Mouse (Mus musculus): ENCODE results near the gene Gm49318. TPM values are rescaled to one million over a fixed set of nuclear protein-coding genes. Genes with fewer than 3 reads are reported as not detected.
A peak's percentile ranks its signal among the peaks of the same experiment; 100 is the strongest.

The Gm49318 gene
- polyA plus RNA-seq, 1 experiment from 2014 or later = 0.56 TPM

- ATAC-seq (ENCODE audit: low FRiP score) (no peak), DNase-seq (ENCODE audit: low spot score) (no peak)
- H3K4me1 ChIP-seq (replicated peaks; ENCODE audit: control insufficient read depth, insufficient read depth, low read length) = no peaks in the 10 kb centered on the region
- 83% methylated on average over 2 of the region's 2 CpGs for WGBS
- H3K27ac ChIP-seq (ENCODE audit: low read depth, low read length) = no peak overlapping the region
- H3K36me3 ChIP-seq (ENCODE audit: control insufficient read depth, insufficient read depth, low read length) = peaks cover 10% of the 10 kb centered on the region
- H3K4me2 ChIP-seq (replicated peaks; ENCODE audit: low read depth, low read length) = no peak overlapping the region
- H3K27me3 ChIP-seq (ENCODE audit: control insufficient read depth, insufficient read depth, low read length) = no peaks in the 10 kb centered on the region
- H3K4me3 ChIP-seq (ENCODE audit: low read depth, low read length) = no peak overlapping the region
- no peak overlapping the region for H3K9ac ChIP-seq (ENCODE audit: low read depth, low read length)
- no peaks in the 10 kb centered on the region for H3K9me3 ChIP-seq (ENCODE audit: control insufficient read depth, low read length)
Observed at GRCm38 (mm10) chr9:22061339-22061738, 9.7 kb downstream of the Gm49318 start.

GRCm38 (mm10) chr9:22058011-22058424 is 13.0 kb downstream of the Gm49318 start:
- DNase-seq (ENCODE audit: low spot score) (no peak), ATAC-seq (ENCODE audit: low FRiP score) (no peak)
- Histone ChIP-seq H3K27ac (ENCODE audit: low read depth, low read length) (no peak overlapping the region), H3K9me3 (ENCODE audit: control insufficient read depth, low read length) (no peaks in the 10 kb centered on the region), H3K4me2 (replicated peaks; ENCODE audit: low read depth, low read length) (no peak overlapping the region), H3K4me1 (replicated peaks; ENCODE audit: control insufficient read depth, insufficient read depth, low read length) (peaks cover 3% of the 10 kb centered on the region; the same call in 1 of the 2 replicates), H3K36me3 (ENCODE audit: control insufficient read depth, insufficient read depth, low read length) (no peaks in the 10 kb centered on the region), H3K9ac (ENCODE audit: low read depth, low read length) (no peak overlapping the region), H3K4me3 (ENCODE audit: low read depth, low read length) (no peak overlapping the region), H3K27me3 (ENCODE audit: control insufficient read depth, insufficient read depth, low read length) (peaks cover 2% of the 10 kb centered on the region; the same call in 1 of the 2 replicates)
- 93% methylated on average over 9 of the region's 9 CpGs for WGBS

GRCm38 (mm10) chr9:22057031-22057517 is 14.0 kb downstream of the Gm49318 start:
- Histone ChIP-seq H3K36me3 (ENCODE audit: control insufficient read depth, insufficient read depth, low read length) (no peaks in the 10 kb centered on the region), H3K4me3 (ENCODE audit: low read depth, low read length) (no peak overlapping the region), H3K9me3 (ENCODE audit: control insufficient read depth, low read length) (no peaks in the 10 kb centered on the region), H3K27me3 (ENCODE audit: control insufficient read depth, insufficient read depth, low read length) (peaks cover 2% of the 10 kb centered on the region; the same call in 1 of the 2 replicates), H3K4me1 (replicated peaks; ENCODE audit: control insufficient read depth, insufficient read depth, low read length) (peaks cover 3% of the 10 kb centered on the region; the same call in 1 of the 2 replicates), H3K27ac (ENCODE audit: low read depth, low read length) (no peak overlapping the region), H3K4me2 (replicated peaks; ENCODE audit: low read depth, low read length) (no peak overlapping the region), H3K9ac (ENCODE audit: low read depth, low read length) (no peak overlapping the region)
- ATAC-seq (ENCODE audit: low FRiP score) (no peak), DNase-seq (ENCODE audit: low spot score) (no peak)
- 95% methylated on average over 9 of the region's 9 CpGs for WGBS

- no peak overlapping the region for H3K9ac ChIP-seq (ENCODE audit: low read depth, low read length)
- no peak for DNase-seq (ENCODE audit: low spot score)
- peaks cover 7% of the 10 kb centered on the region; the same call in 1 of the 2 replicates for H3K27me3 ChIP-seq (ENCODE audit: control insufficient read depth, insufficient read depth, low read length)
- no peak overlapping the region for H3K4me2 ChIP-seq (replicated peaks; ENCODE audit: low read depth, low read length)
- no peak overlapping the region for H3K27ac ChIP-seq (ENCODE audit: low read depth, low read length)
- no peaks in the 10 kb centered on the region for H3K36me3 ChIP-seq (ENCODE audit: control insufficient read depth, insufficient read depth, low read length)
- no peak for ATAC-seq (ENCODE audit: low FRiP score)
- peaks cover 3% of the 10 kb centered on the region; the same call in 1 of the 2 replicates for H3K4me1 ChIP-seq (replicated peaks; ENCODE audit: control insufficient read depth, insufficient read depth, low read length)
- no peaks in the 10 kb centered on the region for H3K9me3 ChIP-seq (ENCODE audit: control insufficient read depth, low read length)
- H3K4me3 ChIP-seq (ENCODE audit: low read depth, low read length) = no peak overlapping the region
- WGBS = 78% methylated on average over 9 of the region's 9 CpGs
Observed at GRCm38 (mm10) chr9:22056303-22056910, 14.7 kb downstream of the Gm49318 start.

- DNase-seq (ENCODE audit: low spot score) (no peak), ATAC-seq (ENCODE audit: low FRiP score) (no peak)
- no peak overlapping the region for H3K4me3 ChIP-seq (ENCODE audit: low read depth, low read length)
- WGBS = 40% methylated on average over 29 of the region's 29 CpGs
- H3K36me3 ChIP-seq (ENCODE audit: control insufficient read depth, insufficient read depth, low read length) = no peaks in the 10 kb centered on the region
- no peak overlapping the region for H3K9ac ChIP-seq (ENCODE audit: low read depth, low read length)
- H3K4me1 ChIP-seq (replicated peaks; ENCODE audit: control insufficient read depth, insufficient read depth, low read length) = peaks cover 3% of the 10 kb centered on the region; the same call in 1 of the 2 replicates
- H3K27ac ChIP-seq (ENCODE audit: low read depth, low read length) = no peak overlapping the region
- H3K4me2 ChIP-seq (replicated peaks; ENCODE audit: low read depth, low read length) = no peak overlapping the region
- peaks cover 8% of the 10 kb centered on the region; the same call in 1 of the 2 replicates for H3K27me3 ChIP-seq (ENCODE audit: control insufficient read depth, insufficient read depth, low read length)
- H3K9me3 ChIP-seq (ENCODE audit: control insufficient read depth, low read length) = no peaks in the 10 kb centered on the region
Observed at GRCm38 (mm10) chr9:22055713-22056112, 15.3 kb downstream of the Gm49318 start.

- H3K4me3 ChIP-seq (ENCODE audit: low read depth, low read length) = no peak overlapping the region
- no peaks in the 10 kb centered on the region for H3K36me3 ChIP-seq (ENCODE audit: control insufficient read depth, insufficient read depth, low read length)
- DNase-seq (ENCODE audit: low spot score) = peak; percentile 85
- peaks cover 8% of the 10 kb centered on the region; the same call in 1 of the 2 replicates for H3K27me3 ChIP-seq (ENCODE audit: control insufficient read depth, insufficient read depth, low read length)
- H3K9ac ChIP-seq (ENCODE audit: low read depth, low read length) = no peak overlapping the region
- no peaks in the 10 kb centered on the region for H3K9me3 ChIP-seq (ENCODE audit: control insufficient read depth, low read length)
- H3K4me2 ChIP-seq (replicated peaks; ENCODE audit: low read depth, low read length) = peak overlapping the region; percentile 40
- peak; percentile 16 for ATAC-seq (ENCODE audit: low FRiP score)
- peaks cover 6% of the 10 kb centered on the region; the same call in 1 of the 2 replicates for H3K4me1 ChIP-seq (replicated peaks; ENCODE audit: control insufficient read depth, insufficient read depth, low read length)
- no peak overlapping the region for H3K27ac ChIP-seq (ENCODE audit: low read depth, low read length)
- 2% methylated on average over 32 of the region's 32 CpGs for WGBS
Observed at GRCm38 (mm10) chr9:22054411-22055076, 16.5 kb downstream of the Gm49318 start.

- DNase-seq (ENCODE audit: low spot score) (peak; percentile 45), ATAC-seq (ENCODE audit: low FRiP score) (no peak)
- Histone ChIP-seq H3K4me1 (replicated peaks; ENCODE audit: control insufficient read depth, insufficient read depth, low read length) (peaks cover 8% of the 10 kb centered on the region; the same call in 1 of the 2 replicates), H3K4me2 (replicated peaks; ENCODE audit: low read depth, low read length) (no peak overlapping the region), H3K9me3 (ENCODE audit: control insufficient read depth, low read length) (no peaks in the 10 kb centered on the region), H3K27me3 (ENCODE audit: control insufficient read depth, insufficient read depth, low read length) (peaks cover 8% of the 10 kb centered on the region; the same call in 1 of the 2 replicates), H3K27ac (ENCODE audit: low read depth, low read length) (no peak overlapping the region), H3K36me3 (ENCODE audit: control insufficient read depth, insufficient read depth, low read length) (no peaks in the 10 kb centered on the region), H3K4me3 (ENCODE audit: low read depth, low read length) (no peak overlapping the region), H3K9ac (ENCODE audit: low read depth, low read length) (no peak overlapping the region)
- WGBS = 34% methylated on average over 6 of the region's 7 CpGs
Observed at GRCm38 (mm10) chr9:22053657-22054056, 17.4 kb downstream of the Gm49318 start.

GRCm38 (mm10) chr9:22051958-22052254 is 19.2 kb downstream of the Gm49318 start, which contains the start of gene Elavl3:
TSS of gene Elavl3 (minus strand) at chr9:22052023.
- Histone ChIP-seq H3K9me3 (ENCODE audit: control insufficient read depth, low read length) (no peaks in the 10 kb centered on the region), H3K36me3 (ENCODE audit: control insufficient read depth, insufficient read depth, low read length) (no peaks in the 10 kb centered on the region), H3K27me3 (ENCODE audit: control insufficient read depth, insufficient read depth, low read length) (peaks cover 8% of the 10 kb centered on the region; the same call in 1 of the 2 replicates), H3K4me2 (replicated peaks; ENCODE audit: low read depth, low read length) (peak within 1 kb of the TSS; percentile 68), H3K4me3 (ENCODE audit: low read depth, low read length) (peak within 1 kb of the TSS; percentile 93), H3K4me1 (replicated peaks; ENCODE audit: control insufficient read depth, insufficient read depth, low read length) (peaks cover 8% of the 10 kb centered on the region; the same call in 1 of the 2 replicates), H3K9ac (ENCODE audit: low read depth, low read length) (peak within 1 kb of the TSS; percentile 97), H3K27ac (ENCODE audit: low read depth, low read length) (peak within 1 kb of the TSS; percentile 95)
- peak; percentile 70 for ATAC-seq (ENCODE audit: low FRiP score)
- under 1% methylated on average over 21 of the region's 28 CpGs for WGBS
- DNase-seq (ENCODE audit: low spot score) = peak; percentile 89
